Mouse (Mus musculus): ENCODE results near the gene Ovol2. TPM values are rescaled to one million over a fixed set of nuclear protein-coding genes. Genes with fewer than 3 reads are reported as not detected.

Ovol2 gene
- polyA plus RNA-seq, 1 experiment from 2014 or later = not detected

DNA sequence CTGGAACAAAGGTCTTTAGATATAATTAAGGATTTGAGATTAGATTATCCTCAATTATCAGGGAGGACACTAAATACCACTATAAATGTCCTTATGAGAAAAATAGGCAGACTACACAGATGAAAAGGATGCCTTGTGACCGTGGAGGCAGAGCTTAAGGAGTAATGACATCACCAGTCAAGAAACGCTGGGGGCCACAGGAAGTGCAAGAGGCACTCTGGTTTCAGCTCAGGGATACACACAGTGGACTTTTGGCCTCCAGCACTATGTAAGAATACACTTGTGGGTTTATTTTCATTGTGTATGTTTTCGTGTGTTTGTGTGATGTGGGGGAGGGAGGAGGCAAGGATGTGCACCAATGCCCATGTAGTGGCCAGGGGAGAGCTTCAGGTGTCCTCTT is 5.3 kb upstream of the Ovol2 start:
- Histone ChIP-seq H3K27ac (peak overlapping the region; percentile 89), H3K36me3 (ENCODE audit: inconsistent target) (peaks cover 13% of the 10 kb centered on the region), H3K4me3 (ENCODE audit: inconsistent target) (peak overlapping the region; percentile 41), H3K79me2 (ENCODE audit: inconsistent target) (peaks cover 14% of the 10 kb centered on the region; the same call in 1 of the 2 replicates)
- WGBS (ENCODE audit: missing documents) = 5% methylated on average over 3 of the region's 3 CpGs

DNA sequence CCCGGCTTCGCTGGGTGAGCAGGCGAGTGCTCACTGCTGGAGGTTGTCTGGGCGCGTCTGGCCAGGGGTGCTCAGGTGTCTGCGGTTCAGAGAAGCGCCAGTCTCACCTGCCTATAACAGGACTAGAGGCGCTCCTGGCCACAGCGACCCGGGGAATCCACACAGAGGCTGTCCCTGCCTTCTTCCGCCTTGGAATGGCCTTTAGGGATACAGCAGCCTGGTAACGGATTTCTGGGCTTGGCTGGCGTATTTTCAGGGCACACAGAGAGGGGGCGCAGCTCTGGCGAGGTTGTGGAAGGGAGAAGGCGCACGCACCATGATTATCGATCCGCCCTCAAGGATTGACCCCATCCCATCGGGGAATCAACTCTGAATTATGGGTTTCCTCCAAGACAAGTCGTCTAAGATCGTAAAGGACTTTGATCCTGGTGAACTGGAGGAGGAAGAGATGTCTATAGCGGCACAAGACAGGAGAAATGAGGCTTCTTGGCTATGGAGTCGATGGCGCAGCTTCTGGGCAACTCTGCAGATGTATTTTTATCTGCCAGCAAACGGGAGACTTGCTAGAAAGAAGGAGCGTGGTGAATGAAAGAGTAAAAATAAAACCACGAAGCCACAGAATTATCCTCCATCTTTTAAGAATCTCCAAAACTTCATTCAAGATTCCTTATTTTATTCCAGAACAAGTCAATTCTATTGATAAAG is 1.3 kb upstream of the Ovol2 start:
- 34% methylated on average over 28 of the region's 28 CpGs for WGBS (ENCODE audit: missing documents)
- no peak overlapping the region for H3K27ac ChIP-seq

DNA sequence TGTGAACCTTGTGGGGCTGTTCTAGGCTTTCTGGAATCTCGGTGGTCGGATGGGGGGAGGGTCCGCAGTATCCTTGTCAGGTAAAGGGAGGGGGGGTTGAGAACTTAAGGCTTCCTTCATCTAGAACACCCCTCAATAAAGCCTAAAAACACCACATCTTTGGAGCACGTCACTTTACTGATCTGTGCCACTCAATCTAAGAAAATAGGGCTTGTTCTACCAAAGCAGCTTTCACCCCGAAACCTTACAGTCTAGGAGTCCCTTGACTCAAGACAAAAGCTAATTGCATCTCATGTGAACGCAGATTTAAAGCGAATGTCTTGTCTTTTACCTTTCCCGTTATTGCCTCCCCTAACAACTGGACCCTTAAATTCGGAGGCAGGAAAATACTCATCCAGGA is 540 bp upstream of the Ovol2 start:
- WGBS (ENCODE audit: missing documents) = 18% methylated on average over 9 of the region's 9 CpGs
- H3K79me2 ChIP-seq (ENCODE audit: inconsistent target) = no peaks in the 10 kb centered on the region
- H3K27ac ChIP-seq = no peak overlapping the region
- no peaks in the 10 kb centered on the region for H3K36me3 ChIP-seq (ENCODE audit: inconsistent target)
- H3K4me3 ChIP-seq (ENCODE audit: inconsistent target) = no peak overlapping the region

More for the DNA sequence above, 1.3 kb upstream of the Ovol2 start:
- H3K4me3 ChIP-seq (ENCODE audit: inconsistent target) = no peak overlapping the region
- H3K36me3 ChIP-seq (ENCODE audit: inconsistent target) = no peaks in the 10 kb centered on the region
- peaks cover 3% of the 10 kb centered on the region; the same call in 1 of the 2 replicates for H3K79me2 ChIP-seq (ENCODE audit: inconsistent target)

DNA sequence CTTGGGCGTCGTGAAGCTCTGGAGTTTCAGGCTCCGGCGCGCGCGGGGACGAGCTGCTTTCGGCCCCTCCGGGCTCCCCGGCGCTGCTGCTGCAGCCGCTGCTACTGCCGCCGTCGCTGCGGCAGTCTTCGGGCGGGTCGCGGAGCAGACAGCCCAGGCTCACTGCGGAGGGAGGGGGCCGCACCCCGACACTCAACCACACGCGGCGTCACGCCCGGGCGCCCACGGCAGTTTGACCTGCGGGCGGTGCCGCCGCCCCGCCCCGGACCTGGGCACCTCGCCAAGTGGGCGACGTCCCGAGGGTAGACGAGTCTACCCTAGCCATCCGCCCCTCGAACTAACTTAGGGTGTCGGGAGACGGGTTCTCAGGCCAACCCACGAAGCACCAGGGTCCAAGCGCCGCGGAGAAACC is 980 bp downstream of the Ovol2 start:
- Histone ChIP-seq H3K36me3 (ENCODE audit: inconsistent target) (no peaks in the 10 kb centered on the region), H3K79me2 (ENCODE audit: inconsistent target) (no peaks in the 10 kb centered on the region), H3K4me3 (ENCODE audit: inconsistent target) (no peak overlapping the region), H3K27ac (no peak overlapping the region)
- WGBS (ENCODE audit: missing documents) = 3% methylated on average over 47 of the region's 50 CpGs

DNA sequence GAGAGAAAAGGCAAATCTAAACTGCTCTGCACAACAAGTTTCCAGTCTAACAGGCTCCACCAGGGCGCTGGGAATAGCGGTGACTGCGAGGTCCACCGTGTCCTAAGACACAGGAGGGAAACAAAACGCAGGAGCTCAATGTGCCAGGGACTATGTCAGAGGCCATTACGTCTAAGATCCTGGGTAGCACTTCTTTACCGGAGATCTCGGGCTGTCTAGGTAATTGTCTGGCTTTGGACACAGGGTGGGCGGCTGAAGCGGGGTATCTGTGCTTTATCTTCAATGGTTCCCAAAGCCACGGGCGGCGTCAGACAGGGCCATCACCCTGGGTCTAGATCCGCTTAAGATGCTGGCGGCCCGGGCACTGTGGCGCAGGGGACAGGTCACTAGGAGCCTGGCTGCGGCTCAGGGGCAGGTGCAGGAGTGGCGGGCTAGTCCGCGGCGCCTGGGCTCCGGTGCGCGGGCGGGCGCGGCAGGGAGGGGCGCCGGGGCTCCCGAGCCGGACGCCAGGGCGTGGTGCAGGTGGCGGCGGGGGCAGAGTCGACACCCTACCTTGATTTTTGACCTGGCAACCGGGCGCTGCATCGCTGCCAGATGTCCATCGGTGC is 1.5 kb downstream of the Ovol2 start:
- no peaks in the 10 kb centered on the region for H3K79me2 ChIP-seq (ENCODE audit: inconsistent target)
- H3K27ac ChIP-seq = no peak overlapping the region
- 9% methylated on average over 31 of the region's 41 CpGs for WGBS (ENCODE audit: missing documents)
- no peaks in the 10 kb centered on the region for H3K36me3 ChIP-seq (ENCODE audit: inconsistent target)
- H3K4me3 ChIP-seq (ENCODE audit: inconsistent target) = no peak overlapping the region

DNA sequence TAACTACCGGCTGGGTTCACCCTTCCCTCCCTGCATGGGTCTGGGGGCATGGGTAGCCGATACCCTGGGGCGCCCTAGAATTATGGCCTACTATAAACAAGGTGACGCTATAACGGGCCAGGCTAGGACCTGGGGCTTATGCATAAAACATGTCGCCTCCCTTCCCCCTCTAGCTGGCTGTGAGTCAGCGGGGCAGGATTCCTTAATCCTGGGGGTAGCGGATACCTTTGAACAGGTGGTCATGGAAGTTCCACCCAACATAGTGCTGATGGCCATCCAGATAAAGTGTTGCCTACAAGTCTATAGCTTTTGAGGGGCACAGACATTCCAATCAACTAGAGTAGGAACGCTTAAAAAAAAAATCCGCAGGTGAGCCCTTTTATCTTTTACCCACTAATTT is 2.0 kb downstream of the Ovol2 start:
- no peak overlapping the region for H3K4me3 ChIP-seq (ENCODE audit: inconsistent target)
- H3K79me2 ChIP-seq (ENCODE audit: inconsistent target) = no peaks in the 10 kb centered on the region
- 21% methylated on average over 10 of the region's 10 CpGs for WGBS (ENCODE audit: missing documents)
- H3K27ac ChIP-seq = no peak overlapping the region
- H3K36me3 ChIP-seq (ENCODE audit: inconsistent target) = no peaks in the 10 kb centered on the region

DNA sequence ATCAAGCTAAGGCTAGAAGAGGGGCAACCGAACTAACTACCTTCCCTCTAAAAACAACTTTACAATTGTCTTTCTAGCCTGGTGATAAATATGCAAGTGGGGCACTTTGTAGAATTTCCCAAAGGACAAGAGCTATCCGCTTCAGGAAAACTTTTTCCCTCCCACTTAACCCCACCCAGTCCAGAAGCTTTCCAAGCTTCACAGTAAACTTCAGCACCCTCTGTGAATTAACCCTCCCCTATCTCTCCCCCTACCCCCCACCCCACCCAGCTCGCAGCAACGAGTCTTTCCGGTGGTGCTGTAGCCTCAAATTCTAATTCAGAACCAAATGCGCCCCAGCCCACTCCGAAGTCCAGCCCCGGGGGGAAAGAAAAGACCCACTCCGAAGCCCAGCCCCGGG is 2.5 kb downstream of the Ovol2 start:
- Histone ChIP-seq H3K36me3 (ENCODE audit: inconsistent target) (no peaks in the 10 kb centered on the region), H3K4me3 (ENCODE audit: inconsistent target) (no peak overlapping the region), H3K79me2 (ENCODE audit: inconsistent target) (no peaks in the 10 kb centered on the region), H3K27ac (no peak overlapping the region)
- WGBS (ENCODE audit: missing documents) = 58% methylated on average over 2 of the region's 10 CpGs

DNA sequence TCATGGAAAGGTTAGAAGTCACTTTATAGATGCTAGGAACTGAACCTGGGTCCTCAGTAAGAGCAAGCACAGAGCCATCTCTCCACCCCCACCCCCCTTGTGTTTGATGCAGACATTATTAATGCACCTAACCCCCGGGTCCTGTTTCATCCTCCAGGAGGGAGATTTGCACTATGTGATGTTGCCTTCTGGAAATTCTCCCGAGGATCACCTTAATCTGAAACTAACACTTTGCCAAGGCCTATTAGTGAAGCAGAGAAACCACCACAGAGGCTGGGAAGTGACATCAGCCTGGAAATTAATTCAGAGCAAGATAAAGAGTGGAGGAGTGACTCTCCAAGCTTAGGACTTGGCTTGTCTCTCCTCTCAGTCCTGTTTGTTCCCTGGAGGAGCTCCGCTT is 7.7 kb downstream of the Ovol2 start:
- Histone ChIP-seq H3K36me3 (ENCODE audit: inconsistent target) (no peaks in the 10 kb centered on the region), H3K27ac (no peak overlapping the region), H3K4me3 (ENCODE audit: inconsistent target) (no peak overlapping the region), H3K79me2 (ENCODE audit: inconsistent target) (no peaks in the 10 kb centered on the region)
- WGBS (ENCODE audit: missing documents) = 82% methylated on average over 3 of the region's 3 CpGs

DNA sequence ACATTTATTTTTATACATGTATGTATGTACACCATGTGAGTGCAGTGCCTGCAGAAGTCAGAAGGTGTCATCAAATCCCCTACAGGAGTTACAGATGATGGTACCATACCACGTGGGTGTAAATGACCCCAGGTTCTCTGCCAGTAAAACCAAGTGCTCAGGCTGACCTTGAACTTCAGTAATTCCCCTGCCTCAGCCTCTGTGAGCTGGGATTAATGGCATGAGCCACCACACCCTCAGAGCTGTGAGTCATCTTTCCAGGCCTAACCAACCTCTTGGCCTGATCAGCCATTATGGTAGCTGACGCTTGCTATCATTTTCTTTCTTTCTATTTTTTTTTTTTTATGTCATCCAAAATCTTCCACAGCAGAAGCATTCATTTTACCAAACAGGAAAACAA is 20.6 kb downstream of the Ovol2 start:
- WGBS (ENCODE audit: missing documents) = 88% methylated on average over 2 of the region's 2 CpGs
- H3K36me3 ChIP-seq (ENCODE audit: inconsistent target) = no peaks in the 10 kb centered on the region
- no peaks in the 10 kb centered on the region for H3K79me2 ChIP-seq (ENCODE audit: inconsistent target)
- no peak overlapping the region for H3K4me3 ChIP-seq (ENCODE audit: inconsistent target)
- no peak overlapping the region for H3K27ac ChIP-seq

DNA sequence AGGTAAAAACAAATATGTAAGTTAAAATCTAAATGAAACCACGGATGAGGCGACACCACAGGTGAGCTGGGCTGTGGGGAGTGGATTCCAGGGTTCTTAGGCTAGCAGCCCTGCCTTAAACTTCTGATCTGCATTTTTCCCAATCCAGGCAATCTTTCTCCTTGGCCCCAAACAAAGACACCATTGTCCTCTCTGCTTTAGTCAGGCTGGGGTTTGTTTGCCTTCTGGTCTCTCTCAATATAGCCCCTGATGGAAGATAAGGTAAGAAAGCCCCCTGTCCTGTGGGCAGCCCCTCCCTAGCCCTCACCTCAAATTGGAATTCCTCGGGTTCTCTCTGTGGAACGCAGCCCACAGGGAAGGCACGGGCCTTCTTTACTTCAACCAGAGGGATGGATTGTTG is 21.7 kb downstream of the Ovol2 start:
- Histone ChIP-seq H3K27ac (no peak overlapping the region), H3K36me3 (ENCODE audit: inconsistent target) (no peaks in the 10 kb centered on the region), H3K79me2 (ENCODE audit: inconsistent target) (no peaks in the 10 kb centered on the region), H3K4me3 (ENCODE audit: inconsistent target) (no peak overlapping the region)
- WGBS (ENCODE audit: missing documents) = 100% methylated on average over 3 of the region's 5 CpGs

DNA sequence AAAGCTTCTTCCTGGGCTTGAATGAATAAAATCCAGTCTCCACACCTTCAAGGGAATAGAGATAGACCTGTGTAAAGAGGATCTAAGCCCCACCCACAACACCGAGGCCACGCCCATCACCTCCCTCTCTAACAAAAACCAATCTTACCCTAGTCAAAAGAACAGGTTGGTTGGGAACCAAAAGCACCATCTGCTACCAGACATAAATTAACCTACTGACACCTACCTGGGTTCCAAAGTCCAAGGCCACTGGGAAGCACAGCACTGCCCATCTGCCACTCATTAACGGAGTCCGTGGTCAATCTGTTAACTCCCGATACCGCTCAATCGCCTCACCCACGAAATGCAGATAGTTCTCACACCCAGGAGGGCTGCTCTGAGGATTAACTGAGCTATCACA is 23.4 kb downstream of the Ovol2 start:
- WGBS (ENCODE audit: missing documents) = 92% methylated on average over 8 of the region's 8 CpGs

DNA sequence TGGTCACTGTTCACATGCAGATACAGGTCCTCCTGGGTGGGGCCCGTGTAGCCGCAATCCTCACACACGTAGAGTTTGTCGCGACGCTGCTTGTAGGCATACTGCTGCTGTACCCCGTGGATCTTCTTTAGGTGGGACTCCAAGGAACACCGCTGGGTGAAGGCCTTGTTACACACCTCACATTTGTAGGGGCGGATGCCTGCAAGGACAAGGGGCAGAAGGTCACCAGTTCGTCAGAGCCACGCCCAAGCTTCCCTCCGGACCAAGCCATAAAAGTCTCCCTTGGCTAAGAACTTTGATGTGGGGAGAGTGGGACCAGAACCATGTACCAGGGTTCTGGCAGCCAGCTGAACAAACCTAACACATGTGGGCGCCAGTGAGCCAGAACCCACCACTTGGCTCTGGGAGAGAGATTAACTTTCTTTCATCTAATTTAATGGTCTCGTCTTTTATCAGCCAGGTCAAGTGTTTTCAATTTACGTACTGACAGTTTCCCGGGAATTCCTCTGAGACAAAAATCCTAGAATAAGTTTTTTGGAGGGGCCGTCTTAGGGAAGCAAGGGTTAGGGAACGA is 26.1 kb downstream of the Ovol2 start:
- H3K4me3 ChIP-seq (ENCODE audit: inconsistent target) = no peak overlapping the region
- no peaks in the 10 kb centered on the region for H3K36me3 ChIP-seq (ENCODE audit: inconsistent target)
- 94% methylated on average over 18 of the region's 18 CpGs for WGBS (ENCODE audit: missing documents)
- H3K27ac ChIP-seq = no peak overlapping the region
- H3K79me2 ChIP-seq (ENCODE audit: inconsistent target) = no peaks in the 10 kb centered on the region

More for the DNA sequence above, 23.4 kb downstream of the Ovol2 start:
- Histone ChIP-seq H3K79me2 (ENCODE audit: inconsistent target) (no peaks in the 10 kb centered on the region), H3K36me3 (ENCODE audit: inconsistent target) (no peaks in the 10 kb centered on the region), H3K4me3 (ENCODE audit: inconsistent target) (no peak overlapping the region), H3K27ac (no peak overlapping the region)

DNA sequence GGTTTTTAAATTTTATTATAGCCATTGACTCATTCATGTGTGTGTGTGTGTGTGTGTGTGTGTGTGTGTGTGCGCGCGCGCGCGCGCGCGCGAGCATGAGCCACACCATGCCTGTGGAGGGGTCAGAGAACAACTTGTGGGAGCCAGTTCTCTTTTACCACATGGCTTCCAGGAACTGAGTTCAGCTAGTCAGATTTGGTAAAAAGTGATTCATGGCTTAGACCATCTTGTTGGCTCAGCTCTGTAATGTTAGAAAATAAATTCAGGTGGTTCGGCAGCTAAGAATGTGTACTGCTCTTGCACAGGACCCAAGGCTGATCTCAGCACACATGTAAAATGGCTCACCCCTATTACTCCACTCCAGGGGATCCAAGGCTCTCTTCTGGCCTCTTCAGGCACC is 30.8 kb downstream of the Ovol2 start:
- Histone ChIP-seq H3K4me3 (ENCODE audit: inconsistent target) (no peak overlapping the region), H3K36me3 (ENCODE audit: inconsistent target) (no peaks in the 10 kb centered on the region), H3K79me2 (ENCODE audit: inconsistent target) (no peaks in the 10 kb centered on the region), H3K27ac (peak overlapping the region; percentile 78)
- 72% methylated on average over 9 of the region's 11 CpGs for WGBS (ENCODE audit: missing documents)

DNA sequence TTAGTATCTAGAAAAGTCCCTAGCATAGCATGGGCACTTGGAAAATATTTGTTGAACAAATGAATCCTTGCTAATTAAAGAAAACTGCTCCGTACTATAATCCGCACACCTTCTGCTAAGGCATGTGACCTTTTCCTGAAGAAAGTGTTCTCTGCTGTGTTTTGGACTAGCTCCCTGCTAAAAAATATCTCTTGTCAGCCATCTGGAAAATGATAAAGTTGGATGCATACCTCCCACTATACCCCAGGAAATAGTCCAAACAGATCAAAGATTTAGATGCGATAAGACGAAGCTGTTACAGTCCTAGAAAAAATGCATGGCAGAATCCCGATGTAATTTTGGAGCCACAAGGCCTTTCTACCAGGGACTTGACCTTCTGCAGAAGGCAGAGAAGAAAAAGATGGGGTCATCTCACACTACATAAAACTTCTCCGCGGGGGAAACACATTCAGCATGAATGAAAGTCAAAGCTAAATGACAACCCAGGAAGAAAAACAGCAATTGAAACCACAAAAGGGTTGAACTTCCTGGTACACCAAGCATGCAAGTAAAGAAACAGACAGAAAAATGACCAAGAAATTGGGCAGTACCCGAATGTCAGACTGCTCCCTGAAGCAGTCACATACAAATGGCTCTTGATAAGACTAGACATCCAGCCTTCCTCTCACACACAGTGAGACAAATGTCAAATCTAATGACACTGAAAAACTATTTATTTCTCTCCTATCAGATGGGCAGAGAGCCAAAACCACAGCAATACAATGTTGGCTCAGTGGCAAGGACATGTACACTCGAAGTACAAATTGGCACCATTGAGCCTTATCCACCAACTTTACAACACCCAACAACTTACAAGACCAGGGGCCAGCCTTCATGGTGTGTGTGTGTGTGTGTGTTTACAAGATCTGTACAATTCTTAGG is 31.9 kb downstream of the Ovol2 start:
- Histone ChIP-seq H3K36me3 (ENCODE audit: inconsistent target) (no peaks in the 10 kb centered on the region), H3K4me3 (ENCODE audit: inconsistent target) (no peak overlapping the region), H3K27ac (peak overlapping the region; percentile 78), H3K79me2 (ENCODE audit: inconsistent target) (no peaks in the 10 kb centered on the region)
- 34% methylated on average over 9 of the region's 9 CpGs for WGBS (ENCODE audit: missing documents)

All from macrophage (primary cell).